Mouse (Mus musculus): ENCODE measurements around the gene Pus7.

- no peak for TF ChIP-seq CTCF (conservative IDR thresholded peaks at IDR 0.05 in 1 of 2, IDR thresholded peaks at IDR 0.05 in 1 of 2; ENCODE audit: low read depth in 2 of 2, low read length in 2 of 2)
- no peak for TF ChIP-seq USF2 (conservative IDR thresholded peaks at IDR 0.05; ENCODE audit: low read depth, low read length)
- no peak for TF ChIP-seq MAFK (IDR thresholded peaks at IDR 0.05; ENCODE audit: insufficient replicate concordance, low read length)
- no peak for TF ChIP-seq TBP (conservative IDR thresholded peaks at IDR 0.05; ENCODE audit: low read depth, low read length)
- no peak for TF ChIP-seq POLR2AphosphoS2 (IDR thresholded peaks at IDR 0.05; ENCODE audit: low read depth, low read length)
- no peak for TF ChIP-seq ZC3H11A (IDR thresholded peaks at IDR 0.05; ENCODE audit: low read depth, low read length)
- no peak for TF ChIP-seq MYC (IDR thresholded peaks at IDR 0.05; ENCODE audit: low read depth, low read length)
- no peak for TF ChIP-seq UBTF (IDR thresholded peaks at IDR 0.05; ENCODE audit: low read depth, low read length)
- TF ChIP-seq POLR2A (IDR thresholded peaks at IDR 0.05; ENCODE audit: low read depth, low read length), result no peak
- no peak for TF ChIP-seq EP300 (IDR thresholded peaks at IDR 0.05; ENCODE audit: low read length)
These were observed 2.3 kb downstream of the Pus7 start for GRCm38 (mm10) chr5:23781172-23781571.
